Mouse (Mus musculus) mouse embryonic stem cell (cell line): Measurements from ENCODE around the gene Pde4c.

Experiments
- in situ Hi-C, 2 experiments: fragments of 300-500 bp; cut with MboI; formaldehyde crosslinking; loops; 1 replicate in 1 of 2; 3 replicates in 1 of 2; pipeline ENCODE4 v1.14.3; 2019 to 2020; ENCODE audit warnings: low sequenced_read_pairs in 2 of 2, low pct_unique_long_range_greater_than_20kb in 1 of 2, mixed read lengths in 1 of 2; ENCODE audit not compliant: unreplicated experiment in 1 of 2

Pde4c gene

DNA sequence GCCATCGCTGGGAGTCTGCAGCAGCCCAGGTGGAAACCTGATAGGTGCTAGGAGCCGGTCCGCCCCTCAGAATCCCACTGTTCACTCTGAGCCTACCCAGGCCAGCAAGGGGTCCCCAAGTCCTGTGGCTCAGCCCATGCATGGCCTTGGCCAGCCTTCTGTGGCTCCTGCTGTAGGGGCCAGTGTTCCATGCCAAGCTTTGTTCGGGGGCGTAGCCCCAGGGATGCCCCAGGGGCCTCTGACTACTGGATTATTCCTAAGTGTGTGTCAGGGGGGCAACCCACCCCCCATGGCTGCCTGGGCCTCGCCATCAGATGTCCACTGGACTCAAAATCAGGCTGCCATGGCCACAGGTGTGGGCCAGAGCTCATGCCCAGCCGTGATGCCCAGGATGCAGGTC is 9.5 kb upstream of the Pde4c start:
- in situ Hi-C loops, result loop anchor here in 1 of 2 experiments (5.0 kb wide), 2 partner anchors 38 to 123 kb away; partner anchors contain the start of genes Arrdc2 and Rab3a

DNA sequence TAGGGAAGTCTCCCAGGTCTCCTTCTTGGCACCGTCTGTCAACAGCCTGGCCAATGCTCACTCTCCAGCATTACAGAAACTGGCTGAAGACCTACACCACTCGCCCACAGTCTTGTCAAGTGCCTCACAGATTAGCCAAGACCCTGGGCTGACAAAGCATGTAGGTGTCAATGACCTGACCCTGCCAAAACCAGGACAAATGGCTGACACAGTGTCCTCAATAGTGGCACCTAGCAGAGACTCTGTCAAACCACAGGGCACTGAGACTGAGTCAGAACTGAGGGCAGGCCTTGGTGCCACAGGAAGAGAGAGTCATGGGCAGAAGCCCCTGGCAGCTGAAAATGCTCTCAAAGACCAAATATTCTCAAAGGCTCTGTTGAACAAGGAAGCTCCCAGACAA is 8.4 kb upstream of the Pde4c start:
- in situ Hi-C loops, result loop anchor here in 1 of 2 experiments (5.0 kb wide), 1 partner anchor 47 kb away; the partner anchor contains the start of gene Mpv17l2

DNA sequence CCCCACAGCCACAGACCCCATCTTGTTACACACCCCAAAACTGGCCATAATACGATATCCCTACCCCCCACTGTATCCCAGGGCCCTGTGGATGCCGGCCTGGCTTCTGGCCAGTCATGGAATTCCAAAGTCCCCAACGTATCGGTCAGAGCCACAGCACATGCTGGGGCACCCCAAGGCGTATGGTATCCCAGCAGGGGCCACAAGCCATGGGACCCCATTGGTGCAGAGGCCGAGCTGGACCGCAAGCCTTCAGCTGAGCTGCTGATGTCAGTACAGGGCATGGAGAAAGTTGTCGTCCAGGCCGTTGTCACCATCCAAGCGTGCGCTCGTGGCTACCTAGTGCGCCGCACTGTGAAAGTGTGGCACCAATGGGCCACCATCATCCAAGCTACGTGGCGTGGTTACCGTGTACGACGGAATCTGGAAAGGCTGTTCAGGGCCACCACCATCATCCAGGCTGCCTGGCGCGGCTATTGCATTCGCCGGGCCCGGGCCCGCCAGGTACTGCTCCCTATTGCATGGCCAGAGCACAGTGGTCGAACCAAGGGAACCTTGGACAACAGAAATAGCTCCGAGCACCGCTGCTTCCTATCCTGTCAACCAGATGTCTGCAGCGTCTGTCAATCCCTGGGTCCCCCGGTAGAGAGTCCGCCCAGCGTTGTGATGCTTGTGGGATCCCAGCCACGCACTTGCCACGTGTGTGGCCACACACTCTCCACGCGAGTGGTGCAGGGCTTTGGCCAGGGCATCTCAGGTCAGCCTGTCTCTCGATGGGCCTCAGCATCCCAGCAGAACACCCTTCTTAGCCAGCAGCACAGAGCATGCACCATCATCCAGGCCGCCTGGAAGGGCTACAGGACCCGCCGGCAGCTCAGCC is 6.8 kb upstream of the Pde4c start:
- in situ Hi-C loops, result loop anchor here in 1 of 2 experiments (5.0 kb wide), 1 partner anchor 46 kb away; the partner anchor contains the start of gene Mpv17l2

- in situ Hi-C loops, result loop anchor here in 1 of 2 experiments (5.0 kb wide), 1 partner anchor 44 kb away; the partner anchor contains the start of gene Mpv17l2
These were observed 5.2 kb upstream of the Pde4c start, which contains the start of gene Gm3336 for GRCm38 (mm10) chr8:70718297-70718696. Gene Gm3336, plus strand, starts transcription at chr8:70718543.

GRCm38 (mm10) chr8:70719796-70720270 is 3.7 kb upstream of the Pde4c start:
- in situ Hi-C loops, result loop anchor here in 1 of 2 experiments (5.0 kb wide), 1 partner anchor 42 kb away; the partner anchor contains the start of gene Mpv17l2

- in situ Hi-C loops, result no loop called here
These were observed 2.8 kb upstream of the Pde4c start for GRCm38 (mm10) chr8:70720739-70721138.

DNA sequence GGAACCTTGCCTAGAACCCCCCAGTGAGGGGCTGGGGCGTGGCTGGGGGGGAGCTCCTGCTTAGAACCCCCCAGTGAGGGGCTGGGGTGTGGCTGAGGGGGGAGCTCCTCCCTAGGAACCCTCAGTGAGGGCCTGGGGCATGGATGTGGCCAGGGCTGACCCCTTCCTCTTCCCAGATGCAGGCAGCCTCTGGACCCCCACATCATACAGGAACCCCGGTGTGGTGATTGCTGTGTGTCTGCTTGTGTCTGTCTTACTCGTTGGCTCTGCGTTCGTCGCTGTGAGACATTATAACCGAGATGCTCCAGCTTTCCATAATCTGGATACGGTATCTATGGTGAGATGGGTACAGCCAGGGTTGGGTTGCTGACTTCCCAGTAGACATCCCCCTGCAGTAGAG is 1.9 kb upstream of the Pde4c start:
- in situ Hi-C loops, result no loop called here

GRCm38 (mm10) chr8:70724216-70724615 is 696 bp downstream of the Pde4c start:
- in situ Hi-C loops, result no loop called here

DNA sequence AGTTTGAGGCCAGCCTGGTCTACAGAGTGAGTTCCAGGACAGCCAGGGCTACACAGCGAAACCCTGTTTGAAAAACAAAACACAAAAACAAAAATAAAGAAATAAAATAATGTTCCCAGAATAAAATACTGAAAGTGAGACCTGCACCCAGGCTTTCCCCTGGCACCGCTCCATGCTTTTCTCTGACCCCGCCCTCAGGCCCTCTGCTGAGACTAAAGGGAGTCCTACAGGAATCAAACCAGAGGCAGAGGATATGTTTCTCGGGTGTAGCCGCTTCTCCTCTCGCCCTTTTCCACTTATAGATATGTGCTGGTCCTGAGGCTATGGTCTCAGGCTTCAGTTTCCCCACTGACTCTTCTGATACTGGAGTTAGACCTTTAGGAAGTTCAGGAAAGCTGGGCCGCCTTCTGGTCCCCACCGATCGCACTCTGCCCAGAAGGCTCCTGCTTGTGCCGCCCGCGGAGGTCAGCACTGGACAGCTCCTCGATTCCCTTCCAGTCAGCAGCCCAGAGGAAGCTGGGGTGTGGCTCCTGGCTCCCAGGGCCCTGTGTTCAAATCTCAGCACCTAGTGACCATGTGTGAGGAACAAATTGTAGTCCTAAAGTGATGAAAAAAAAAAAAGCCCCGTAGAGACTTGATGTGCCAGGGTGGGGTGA is 2.4 kb downstream of the Pde4c start:
- in situ Hi-C loops, result no loop called here

DNA sequence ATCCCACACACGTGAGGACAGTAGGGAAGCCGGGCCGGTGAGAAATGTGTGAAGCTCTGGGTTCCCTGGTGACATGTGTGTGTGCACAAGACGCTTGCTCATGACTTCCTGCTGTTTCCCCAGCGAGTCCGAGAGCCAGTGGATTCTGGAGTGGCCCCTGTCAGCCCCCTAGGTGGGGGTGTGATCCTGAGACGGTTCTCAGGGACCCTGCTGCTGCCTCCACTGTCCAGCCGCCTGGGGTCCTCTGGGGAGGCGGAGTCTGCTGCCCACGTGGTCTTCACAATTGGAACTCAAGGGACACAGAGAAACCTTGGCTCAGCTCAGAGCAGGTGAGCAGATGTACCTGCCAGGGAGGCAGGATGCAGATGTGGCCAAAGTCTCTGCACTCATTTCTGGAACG is 3.2 kb downstream of the Pde4c start:
- in situ Hi-C loops, result no loop called here

DNA sequence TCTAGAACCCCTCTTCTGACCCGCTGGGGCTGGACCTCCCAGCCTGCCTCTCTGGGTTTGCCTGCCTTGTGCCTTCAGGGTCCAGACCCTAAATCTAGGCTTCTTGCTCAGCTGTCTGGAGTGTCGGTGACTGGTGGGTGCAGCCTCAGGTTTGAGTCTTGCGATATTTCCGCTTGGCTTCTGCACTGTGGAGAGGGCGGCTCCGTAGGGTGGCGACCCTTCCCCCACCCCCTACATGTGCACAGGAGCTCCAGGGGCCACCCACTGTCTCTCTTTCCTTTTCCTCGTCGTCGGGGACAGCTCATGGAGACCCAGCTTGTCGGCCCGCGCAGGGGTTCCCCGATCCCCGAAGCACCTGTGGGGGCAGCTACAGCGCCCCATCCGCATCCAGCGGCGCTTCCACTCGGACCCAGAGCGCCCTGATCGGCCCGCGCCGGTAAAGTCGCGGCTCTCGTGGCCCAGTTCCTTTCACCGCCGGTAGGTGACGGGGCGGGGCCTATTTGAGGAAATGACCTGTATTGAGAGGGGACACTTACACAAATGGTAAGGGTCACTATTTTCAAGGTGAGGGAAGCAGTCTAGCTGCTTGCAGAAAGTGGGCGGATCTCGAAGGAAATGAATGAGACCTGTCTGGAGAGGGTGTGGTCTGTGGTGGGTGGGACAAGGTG is 6.4 kb downstream of the Pde4c start:
- in situ Hi-C loops, result no loop called here

GRCm38 (mm10) chr8:70730956-70731355 is 7.4 kb downstream of the Pde4c start:
- in situ Hi-C loops, result no loop called here

GRCm38 (mm10) chr8:70737705-70738104 is 14.2 kb downstream of the Pde4c start:
- in situ Hi-C loops, result no loop called here

- in situ Hi-C loops, result no loop called here
These were observed 14.7 kb downstream of the Pde4c start for GRCm38 (mm10) chr8:70738211-70738610.

- in situ Hi-C loops, result no loop called here
These were observed 18.1 kb downstream of the Pde4c start for GRCm38 (mm10) chr8:70741661-70742060.

GRCm38 (mm10) chr8:70742176-70742575 is 18.7 kb downstream of the Pde4c start:
- in situ Hi-C loops, result no loop called here

- in situ Hi-C loops, result no loop called here
These were observed 19.6 kb downstream of the Pde4c start for GRCm38 (mm10) chr8:70742981-70743655.
